Mouse (Mus musculus): ENCODE measurements around the gene Car10. TPM values are rescaled to one million over a fixed set of nuclear protein-coding genes. Genes with fewer than 3 reads are reported as not detected.

Car10 gene
- polyA plus RNA-seq, 1 experiment from 2014 or later: 10.6 TPM

DNA sequence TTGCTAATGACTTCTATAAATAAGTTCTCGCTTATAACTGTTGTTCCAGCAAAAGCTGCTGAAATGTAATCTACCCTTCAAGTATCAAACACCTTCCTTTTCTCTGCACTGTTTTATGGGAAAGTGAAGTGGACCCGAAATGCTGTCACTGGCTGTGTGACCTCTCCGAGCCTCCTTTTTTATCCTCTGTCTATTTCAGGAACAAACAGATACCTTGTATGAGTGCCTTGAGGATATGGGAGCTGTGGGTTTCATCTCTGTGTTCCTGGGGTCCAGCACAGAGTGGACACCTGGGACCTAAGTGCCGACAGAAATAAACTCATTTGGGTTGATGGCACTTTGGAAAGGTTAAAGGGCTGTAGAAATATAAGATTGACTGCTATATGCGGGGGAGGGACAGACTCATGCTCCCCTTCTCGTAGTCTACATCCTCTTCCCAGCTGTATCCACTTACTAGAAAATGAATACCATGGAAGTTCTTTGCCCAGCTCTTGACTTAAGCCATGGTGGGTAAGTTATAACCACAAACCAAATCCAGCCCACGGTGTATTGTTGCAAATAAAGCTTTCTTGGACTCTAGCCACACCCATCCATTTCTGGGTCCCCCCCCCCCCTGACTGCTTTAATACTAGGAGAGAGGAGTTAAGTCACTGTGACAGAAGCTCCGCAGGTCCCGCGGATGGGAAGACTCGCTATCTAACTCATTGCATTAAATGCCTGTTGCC, 474.3 kb downstream of the Car10 start:
- H3K4me3 ChIP-seq: no peak overlapping the region
- H3K4me2 ChIP-seq (replicated peaks): no peak overlapping the region
- H3K27ac ChIP-seq: no peak overlapping the region
- no peaks in the 10 kb centered on the region for H3K4me1 ChIP-seq
- no peaks in the 10 kb centered on the region for H3K9me3 ChIP-seq (replicated peaks)
- no peaks in the 10 kb centered on the region for H3K27me3 ChIP-seq
- no peaks in the 10 kb centered on the region for H3K36me3 ChIP-seq
- H3K9ac ChIP-seq: no peak overlapping the region
- no peak for ATAC-seq (ENCODE audit: low FRiP score)
- WGBS: 82% methylated on average over 11 of the region's 11 CpGs

DNA sequence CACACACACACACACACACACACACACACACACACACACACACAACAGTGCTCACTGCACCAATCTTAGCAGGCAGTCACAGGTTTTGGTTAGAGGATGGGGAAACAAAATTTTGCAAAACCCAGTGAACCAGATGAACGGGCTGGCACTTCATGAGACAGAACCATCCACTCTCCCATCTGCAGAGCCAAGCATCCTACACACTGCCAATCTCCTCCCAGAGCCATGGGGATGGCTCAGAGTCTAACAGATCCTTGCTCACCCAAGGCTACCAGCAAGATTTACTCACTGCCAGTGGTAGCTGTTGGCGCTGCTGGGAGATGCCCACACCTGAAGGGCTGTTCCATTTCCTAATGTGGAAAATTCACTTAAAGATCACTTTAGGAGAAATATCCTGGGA, 479.6 kb downstream of the Car10 start:
- Histone ChIP-seq H3K4me1 (no peaks in the 10 kb centered on the region), H3K36me3 (no peaks in the 10 kb centered on the region), H3K27ac (no peak overlapping the region), H3K9ac (no peak overlapping the region), H3K9me3 (replicated peaks) (no peaks in the 10 kb centered on the region), H3K4me3 (no peak overlapping the region), H3K27me3 (no peaks in the 10 kb centered on the region), H3K4me2 (replicated peaks) (no peak overlapping the region)
- no peak for ATAC-seq (ENCODE audit: low FRiP score)
- WGBS: 90% methylated on average over 2 of the region's 2 CpGs

DNA sequence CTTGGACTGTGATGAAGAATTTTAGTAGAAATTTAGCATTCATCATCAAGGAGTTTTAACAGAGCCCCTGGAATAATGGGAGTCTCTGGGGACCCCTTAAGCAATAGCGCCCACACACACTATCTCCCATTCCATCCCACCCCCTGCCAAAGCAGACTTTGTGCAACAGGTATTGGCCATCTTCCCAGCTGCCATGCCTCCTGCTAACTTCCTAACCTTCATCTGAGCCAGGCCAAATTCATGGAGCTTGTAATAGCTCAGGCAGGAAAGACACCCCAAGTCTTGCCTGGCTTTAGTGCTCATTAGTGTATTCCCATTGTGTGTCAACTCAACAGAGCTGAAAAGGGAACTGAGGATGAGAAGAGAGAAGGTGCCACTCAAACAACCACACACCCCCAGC, 481.8 kb downstream of the Car10 start:
- no peaks in the 10 kb centered on the region for H3K9me3 ChIP-seq (replicated peaks)
- no peak overlapping the region for H3K4me2 ChIP-seq (replicated peaks)
- no peak for ATAC-seq (ENCODE audit: low FRiP score)
- no peaks in the 10 kb centered on the region for H3K4me1 ChIP-seq
- H3K4me3 ChIP-seq: no peak overlapping the region
- WGBS: 94% methylated on average over 1 of the region's 1 CpGs
- H3K27me3 ChIP-seq: no peaks in the 10 kb centered on the region
- no peak overlapping the region for H3K27ac ChIP-seq
- H3K36me3 ChIP-seq: no peaks in the 10 kb centered on the region
- H3K9ac ChIP-seq: no peak overlapping the region

DNA sequence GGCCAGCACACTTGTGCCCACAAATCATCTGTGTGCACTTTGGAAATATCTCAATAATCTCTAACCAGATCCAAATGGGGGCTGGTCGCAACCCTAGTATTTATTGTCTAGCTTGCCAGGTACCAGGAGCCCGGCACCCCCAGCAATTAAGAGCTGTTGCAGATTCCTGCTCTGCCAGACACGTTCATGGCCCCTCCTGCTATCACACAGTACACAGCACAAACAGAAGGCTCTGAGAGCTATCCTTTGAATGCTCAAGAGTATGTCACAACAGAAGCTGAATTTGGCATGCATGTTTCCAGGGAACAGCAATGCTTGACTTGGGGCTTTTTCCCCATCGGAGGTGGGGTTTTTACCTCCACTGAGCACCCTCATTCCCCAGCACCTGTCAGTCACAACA, 483.5 kb downstream of the Car10 start:
- no peaks in the 10 kb centered on the region for H3K4me1 ChIP-seq
- ATAC-seq (ENCODE audit: low FRiP score): no peak
- no peaks in the 10 kb centered on the region for H3K36me3 ChIP-seq
- H3K4me3 ChIP-seq: no peak overlapping the region
- WGBS: 64% methylated on average over 4 of the region's 4 CpGs
- no peak overlapping the region for H3K27ac ChIP-seq
- no peaks in the 10 kb centered on the region for H3K27me3 ChIP-seq
- H3K4me2 ChIP-seq (replicated peaks): no peak overlapping the region
- H3K9me3 ChIP-seq (replicated peaks): no peaks in the 10 kb centered on the region
- no peak overlapping the region for H3K9ac ChIP-seq

DNA sequence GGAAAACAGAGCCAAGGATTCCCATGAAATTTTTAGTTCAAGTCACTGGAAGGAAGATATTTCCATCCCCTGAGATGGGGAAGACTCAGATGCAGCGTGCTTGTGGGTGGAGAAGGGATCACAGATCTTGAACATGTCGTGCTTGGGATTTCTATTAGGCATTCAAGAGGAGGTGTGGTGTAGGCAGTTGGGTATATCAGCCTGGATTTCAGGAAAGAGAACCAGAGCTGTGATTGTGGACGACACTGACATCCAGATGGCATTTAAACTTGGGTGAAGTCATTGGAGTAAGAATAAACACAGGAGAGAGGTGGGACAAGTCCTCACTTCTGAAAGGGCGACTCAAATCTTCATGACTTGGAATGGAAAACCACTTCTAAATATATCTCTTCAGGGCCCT, 490.0 kb downstream of the Car10 start:
- no peak for ATAC-seq (ENCODE audit: low FRiP score)

DNA sequence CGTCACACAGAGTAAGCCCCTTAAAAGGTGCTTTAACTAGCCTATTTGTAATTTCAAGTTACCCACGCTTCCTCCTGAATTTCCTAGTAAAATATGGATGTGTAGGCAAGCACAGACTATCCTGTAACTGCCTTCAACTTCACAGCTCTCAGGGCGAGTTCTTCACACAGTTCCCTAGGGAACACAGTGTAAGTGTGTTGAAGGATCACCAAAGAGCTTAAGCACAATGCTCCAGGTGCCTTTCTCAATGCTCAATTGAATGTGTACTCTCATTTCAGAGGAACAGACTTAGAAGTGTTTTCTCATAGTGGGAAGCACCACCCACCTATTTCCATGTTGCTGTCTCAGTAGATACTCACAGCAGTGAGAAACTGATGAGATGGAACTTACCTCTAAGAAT, 492.8 kb downstream of the Car10 start:
- ATAC-seq (ENCODE audit: low FRiP score): no peak
- no peaks in the 10 kb centered on the region for H3K36me3 ChIP-seq
- H3K4me2 ChIP-seq (replicated peaks): no peak overlapping the region
- no peaks in the 10 kb centered on the region for H3K9me3 ChIP-seq (replicated peaks)
- no peak overlapping the region for H3K9ac ChIP-seq
- no peak overlapping the region for H3K4me3 ChIP-seq
- no peaks in the 10 kb centered on the region for H3K27me3 ChIP-seq
- H3K4me1 ChIP-seq: peaks cover 5% of the 10 kb centered on the region; the same call in 1 of the 2 replicates
- WGBS: 85% methylated on average over 3 of the region's 3 CpGs
- H3K27ac ChIP-seq: no peak overlapping the region

More for the DNA sequence above, 490.0 kb downstream of the Car10 start:
- H3K4me3 ChIP-seq: no peak overlapping the region
- H3K36me3 ChIP-seq: no peaks in the 10 kb centered on the region
- WGBS: 83% methylated on average over 4 of the region's 4 CpGs
- no peaks in the 10 kb centered on the region for H3K27me3 ChIP-seq
- H3K4me1 ChIP-seq: no peaks in the 10 kb centered on the region
- H3K9ac ChIP-seq: no peak overlapping the region
- no peak overlapping the region for H3K4me2 ChIP-seq (replicated peaks)
- H3K27ac ChIP-seq: no peak overlapping the region
- no peaks in the 10 kb centered on the region for H3K9me3 ChIP-seq (replicated peaks)

DNA sequence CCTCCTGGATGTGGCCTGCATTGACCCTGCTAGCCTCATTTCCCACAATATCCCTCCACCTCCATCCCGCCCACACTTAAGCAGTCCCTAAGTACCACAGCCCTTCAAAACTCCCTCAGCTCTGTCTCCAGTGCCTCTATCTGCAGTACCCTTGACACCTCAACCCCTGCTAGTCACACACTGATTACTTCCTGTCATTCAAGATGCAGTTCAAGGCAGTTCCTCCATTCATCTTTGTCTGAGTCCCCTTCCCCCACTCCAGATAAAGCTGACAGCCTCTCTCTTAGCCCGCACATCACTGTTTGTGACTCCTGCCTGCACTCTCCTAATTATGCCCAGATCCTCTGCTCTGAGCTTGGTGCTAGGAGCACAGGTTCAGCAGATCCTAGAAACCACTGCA, 496.2 kb downstream of the Car10 start:
- H3K27ac ChIP-seq: no peak overlapping the region
- peak; percentile 40; the same call in 1 of the 2 replicates for ATAC-seq (ENCODE audit: low FRiP score)

DNA sequence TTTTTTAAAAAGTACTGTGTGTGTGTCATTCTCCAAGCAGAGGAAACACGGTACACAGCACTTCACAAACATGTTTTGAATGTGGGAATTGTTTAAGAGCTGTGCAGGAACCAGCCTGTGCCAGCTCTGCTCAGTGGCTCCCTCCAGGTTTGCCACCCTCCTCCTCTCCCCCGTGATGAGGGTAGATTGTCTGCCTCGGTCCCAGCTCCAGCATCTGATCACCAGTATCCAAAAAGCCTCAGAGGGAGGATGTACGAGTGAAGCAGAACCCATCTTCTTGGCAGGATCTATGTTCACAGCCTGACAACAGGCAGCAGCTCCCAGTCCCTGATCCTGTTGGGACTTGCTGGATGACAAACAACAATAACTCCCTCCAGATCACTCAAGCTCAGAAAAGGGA, 500.3 kb downstream of the Car10 start:
- no peak for ATAC-seq (ENCODE audit: low FRiP score)
- 72% methylated on average over 4 of the region's 4 CpGs for WGBS
- H3K27me3 ChIP-seq: no peaks in the 10 kb centered on the region
- no peak overlapping the region for H3K9ac ChIP-seq
- H3K4me1 ChIP-seq: peaks cover 5% of the 10 kb centered on the region; the same call in 1 of the 2 replicates
- H3K27ac ChIP-seq: no peak overlapping the region
- no peaks in the 10 kb centered on the region for H3K9me3 ChIP-seq (replicated peaks)
- H3K36me3 ChIP-seq: no peaks in the 10 kb centered on the region
- no peak overlapping the region for H3K4me3 ChIP-seq
- no peak overlapping the region for H3K4me2 ChIP-seq (replicated peaks)

More for the DNA sequence above, 496.2 kb downstream of the Car10 start:
- no peaks in the 10 kb centered on the region for H3K27me3 ChIP-seq
- no peak overlapping the region for H3K4me3 ChIP-seq
- H3K4me1 ChIP-seq: peaks cover 5% of the 10 kb centered on the region; the same call in 1 of the 2 replicates
- H3K9me3 ChIP-seq (replicated peaks): no peaks in the 10 kb centered on the region
- H3K36me3 ChIP-seq: no peaks in the 10 kb centered on the region
- no peak overlapping the region for H3K9ac ChIP-seq
- 31% methylated on average over 2 of the region's 2 CpGs for WGBS
- no peak overlapping the region for H3K4me2 ChIP-seq (replicated peaks)

DNA sequence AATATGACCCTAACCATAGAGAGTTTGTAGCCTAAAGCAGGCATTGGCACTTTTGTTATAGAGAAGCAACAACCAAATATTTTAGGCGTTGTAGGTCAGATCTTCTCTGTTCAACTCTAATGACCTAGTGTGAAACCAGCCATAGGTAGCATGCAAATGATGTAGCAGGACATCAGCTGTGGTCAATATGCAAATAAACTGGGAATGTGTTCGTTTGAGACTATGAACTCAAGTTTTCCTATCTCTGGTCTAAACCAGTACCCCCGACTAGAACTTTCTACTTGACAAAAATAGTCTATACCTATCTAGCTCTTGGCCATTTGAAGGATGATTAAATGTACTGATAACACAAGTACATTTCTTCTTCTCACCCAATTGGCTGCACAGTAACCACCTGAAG, 501.9 kb downstream of the Car10 start:
- Histone ChIP-seq H3K27me3 (no peaks in the 10 kb centered on the region), H3K27ac (no peak overlapping the region), H3K4me2 (replicated peaks) (no peak overlapping the region), H3K4me1 (no peaks in the 10 kb centered on the region), H3K9ac (no peak overlapping the region), H3K4me3 (no peak overlapping the region), H3K9me3 (replicated peaks) (no peaks in the 10 kb centered on the region), H3K36me3 (no peaks in the 10 kb centered on the region)
- ATAC-seq (ENCODE audit: low FRiP score): no peak
- 84% methylated on average over 3 of the region's 3 CpGs for WGBS

DNA sequence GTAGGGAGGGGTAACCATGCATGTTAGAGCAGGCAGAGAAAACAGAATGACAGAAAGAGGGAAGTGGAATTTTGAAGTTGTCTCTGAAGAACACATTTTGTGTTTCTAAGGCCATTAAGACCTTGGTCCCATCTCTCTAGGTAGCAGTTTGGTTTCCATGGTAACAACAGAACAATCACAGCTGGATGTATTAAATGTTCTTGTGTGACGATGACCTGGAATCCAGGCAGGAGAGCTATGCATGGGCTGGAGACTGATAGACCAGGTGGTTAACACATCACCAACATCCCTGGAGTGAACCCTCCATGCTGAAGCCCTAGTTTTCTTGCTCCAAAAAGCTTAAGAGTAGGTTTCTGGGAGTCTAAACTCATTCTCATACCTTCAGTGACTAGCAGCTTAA, 505.7 kb downstream of the Car10 start:
- no peak overlapping the region for H3K4me3 ChIP-seq
- 34% methylated on average over 1 of the region's 1 CpGs for WGBS

DNA sequence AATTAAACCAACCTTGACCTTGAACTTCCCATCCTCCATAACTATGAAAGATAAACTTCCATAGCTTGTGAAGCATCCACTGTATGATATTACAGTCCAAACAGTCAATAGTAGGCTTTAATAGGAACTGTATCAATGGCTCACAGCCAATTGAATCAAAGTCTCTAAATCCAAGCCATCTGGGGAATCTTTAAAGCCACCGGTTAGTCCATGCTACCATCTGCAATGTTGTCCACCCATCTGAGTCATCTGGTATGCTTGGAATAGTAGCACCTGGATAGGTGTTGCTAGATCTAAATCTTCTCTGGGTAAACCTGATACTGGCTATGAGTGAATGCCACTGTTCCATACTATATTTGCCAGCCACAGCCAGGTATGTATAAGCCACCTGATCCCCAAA, 509.3 kb downstream of the Car10 start:
- Histone ChIP-seq H3K4me2 (replicated peaks) (no peak overlapping the region), H3K9me3 (replicated peaks) (no peaks in the 10 kb centered on the region), H3K36me3 (no peaks in the 10 kb centered on the region), H3K4me1 (no peaks in the 10 kb centered on the region), H3K4me3 (no peak overlapping the region), H3K9ac (no peak overlapping the region), H3K27me3 (no peaks in the 10 kb centered on the region), H3K27ac (no peak overlapping the region)
- WGBS: 92% methylated on average over 1 of the region's 1 CpGs
- ATAC-seq (ENCODE audit: low FRiP score): no peak

More for the DNA sequence above, 505.7 kb downstream of the Car10 start:
- H3K27me3 ChIP-seq: no peaks in the 10 kb centered on the region
- no peak for ATAC-seq (ENCODE audit: low FRiP score)
- no peak overlapping the region for H3K9ac ChIP-seq
- no peak overlapping the region for H3K27ac ChIP-seq
- H3K36me3 ChIP-seq: no peaks in the 10 kb centered on the region
- no peaks in the 10 kb centered on the region for H3K4me1 ChIP-seq
- H3K9me3 ChIP-seq (replicated peaks): no peaks in the 10 kb centered on the region
- H3K4me2 ChIP-seq (replicated peaks): no peak overlapping the region

DNA sequence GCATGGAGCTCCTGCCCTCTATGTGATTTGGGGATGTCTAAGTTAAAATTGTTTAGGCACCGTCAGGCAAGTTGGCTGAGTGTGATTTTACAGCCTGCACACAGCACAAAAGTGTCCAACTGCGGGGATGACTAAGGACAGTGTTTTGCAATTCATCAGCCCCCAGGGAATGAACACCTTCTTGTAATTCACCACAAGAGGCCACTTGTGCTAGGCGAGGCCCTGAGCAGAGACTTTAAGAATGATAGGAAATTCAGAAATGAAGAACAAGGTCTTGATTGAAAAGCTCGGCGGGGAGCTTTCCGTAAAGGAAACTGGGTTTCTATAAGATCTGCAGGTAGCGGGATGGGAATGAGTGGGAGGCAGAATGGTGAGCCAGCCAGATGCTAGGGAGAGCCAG, 510.9 kb downstream of the Car10 start:
- H3K9ac ChIP-seq: no peak overlapping the region
- ATAC-seq (ENCODE audit: low FRiP score): no peak
- no peak overlapping the region for H3K4me3 ChIP-seq
- no peaks in the 10 kb centered on the region for H3K27me3 ChIP-seq
- H3K4me2 ChIP-seq (replicated peaks): no peak overlapping the region
- 46% methylated on average over 7 of the region's 7 CpGs for WGBS
- H3K36me3 ChIP-seq: no peaks in the 10 kb centered on the region
- no peaks in the 10 kb centered on the region for H3K4me1 ChIP-seq
- no peaks in the 10 kb centered on the region for H3K9me3 ChIP-seq (replicated peaks)
- H3K27ac ChIP-seq: no peak overlapping the region

DNA sequence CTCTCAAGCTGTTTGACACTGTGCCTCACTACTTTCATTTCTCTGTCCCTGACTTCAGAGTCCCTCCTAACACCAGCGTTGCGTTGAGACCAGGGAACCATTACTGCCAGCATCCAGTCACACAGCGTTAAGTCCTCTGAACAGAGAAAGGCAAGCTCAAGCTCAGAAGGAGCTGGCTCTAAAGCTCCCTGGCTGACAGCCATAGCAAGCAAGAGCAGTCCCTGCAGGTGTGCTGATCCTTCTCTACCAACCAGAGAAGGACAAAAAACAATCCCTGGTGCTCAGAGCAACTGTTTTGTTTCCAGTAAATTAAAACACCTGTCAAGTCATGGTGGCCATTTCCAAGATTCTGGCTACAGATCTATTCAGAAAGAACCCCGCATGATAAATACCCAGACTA, 514.2 kb downstream of the Car10 start:
- Histone ChIP-seq H3K27ac (no peak overlapping the region), H3K4me2 (replicated peaks) (no peak overlapping the region), H3K36me3 (no peaks in the 10 kb centered on the region), H3K27me3 (no peaks in the 10 kb centered on the region), H3K9me3 (replicated peaks) (no peaks in the 10 kb centered on the region), H3K4me1 (no peaks in the 10 kb centered on the region), H3K4me3 (no peak overlapping the region), H3K9ac (no peak overlapping the region)
- 82% methylated on average over 4 of the region's 4 CpGs for WGBS
- ATAC-seq (ENCODE audit: low FRiP score): no peak

Measured in hindbrain, embryonic 12.5 days (tissue).